Mouse (Mus musculus): ENCODE data around the gene Acsm5.

The Acsm5 gene

GRCm38 (mm10) chr7:119519163-119519562 lies at the start of gene Acsm5:
Gene Acsm5 (plus strand): TSS chr7:119519463.
- no peak for DNase-seq (ENCODE audit: low spot score in 2 of 2)

- no peak for DNase-seq (ENCODE audit: low spot score in 2 of 2)
These were observed 42.5 kb upstream of the Acsm5 start for GRCm38 (mm10) chr7:119476500-119477389.

GRCm38 (mm10) chr7:119479256-119479655 lies 40.0 kb upstream of the Acsm5 start, which contains the start of gene Umod:
Gene Umod (minus strand): TSS chr7:119479282.
- DNase-seq (ENCODE audit: low spot score in 2 of 2): no peak

GRCm38 (mm10) chr7:119484154-119484553 lies 35.1 kb upstream of the Acsm5 start:
- DNase-seq (ENCODE audit: low spot score in 2 of 2): no peak

GRCm38 (mm10) chr7:119486683-119487082 lies 32.6 kb upstream of the Acsm5 start:
- no peak for DNase-seq (ENCODE audit: low spot score in 2 of 2)

- DNase-seq (ENCODE audit: low spot score in 2 of 2): no peak
These were observed 29.1 kb upstream of the Acsm5 start for GRCm38 (mm10) chr7:119490041-119490780.

GRCm38 (mm10) chr7:119511143-119511542 lies 8.1 kb upstream of the Acsm5 start:
- DNase-seq (ENCODE audit: low spot score in 2 of 2): no peak

- DNase-seq (ENCODE audit: low spot score in 2 of 2): peak in 1 of 2 experiments; percentile 10
These were observed 6.2 kb upstream of the Acsm5 start for GRCm38 (mm10) chr7:119513056-119513455.

- DNase-seq (ENCODE audit: low spot score in 2 of 2): no peak
These were observed 3.6 kb upstream of the Acsm5 start for GRCm38 (mm10) chr7:119515492-119516271.

GRCm38 (mm10) chr7:119516272-119516558 lies 3.0 kb upstream of the Acsm5 start:
- no peak for DNase-seq (ENCODE audit: low spot score in 2 of 2)

GRCm38 (mm10) chr7:119519654-119520053 lies 391 bp downstream of the Acsm5 start:
- DNase-seq (ENCODE audit: low spot score in 2 of 2): peak; percentile 31 to 63

GRCm38 (mm10) chr7:119521816-119522215 lies 2.6 kb downstream of the Acsm5 start:
- no peak for DNase-seq (ENCODE audit: low spot score in 2 of 2)

- no peak for DNase-seq (ENCODE audit: low spot score in 2 of 2)
These were observed 3.1 kb downstream of the Acsm5 start for GRCm38 (mm10) chr7:119522385-119522784.

GRCm38 (mm10) chr7:119523389-119523788 lies 4.1 kb downstream of the Acsm5 start, which contains the start of gene Pdilt:
Gene Pdilt (minus strand): TSS chr7:119523489.
- DNase-seq (ENCODE audit: low spot score in 2 of 2): no peak

GRCm38 (mm10) chr7:119525881-119526281 lies 6.6 kb downstream of the Acsm5 start:
- DNase-seq (ENCODE audit: low spot score in 2 of 2): peak in 1 of 2 experiments; percentile 25

GRCm38 (mm10) chr7:119526486-119526885 lies 7.2 kb downstream of the Acsm5 start:
- DNase-seq (ENCODE audit: low spot score in 2 of 2): no peak

- DNase-seq (ENCODE audit: low spot score in 2 of 2): no peak
These were observed 7.9 kb downstream of the Acsm5 start for GRCm38 (mm10) chr7:119527135-119527534.

- DNase-seq (ENCODE audit: low spot score in 2 of 2): no peak
These were observed 8.3 kb downstream of the Acsm5 start for GRCm38 (mm10) chr7:119527548-119527947.

- DNase-seq (ENCODE audit: low spot score in 2 of 2): no peak
These were observed 9.4 kb downstream of the Acsm5 start for GRCm38 (mm10) chr7:119528617-119529016.

- no peak for DNase-seq (ENCODE audit: low spot score in 2 of 2)
These were observed 13.7 kb downstream of the Acsm5 start for GRCm38 (mm10) chr7:119532924-119533323.

GRCm38 (mm10) chr7:119534389-119534788 lies 15.1 kb downstream of the Acsm5 start:
- no peak for DNase-seq (ENCODE audit: low spot score in 2 of 2)

- no peak for DNase-seq (ENCODE audit: low spot score in 2 of 2)
These were observed 23.2 kb downstream of the Acsm5 start for GRCm38 (mm10) chr7:119542445-119542844.
